Mouse (Mus musculus): ENCODE measurements around the gene Klhl21.

- TF ChIP-seq GATA1 (IDR thresholded peaks at IDR 0.05; ENCODE audit: borderline replicate concordance, low read length) = no peak
- no peak for TF ChIP-seq FLI1 (IDR thresholded peaks at IDR 0.05; ENCODE audit: low read length)
These were observed 4.6 kb downstream of the Klhl21 start for GRCm38 (mm10) chr4:152013036-152013813.
